Mouse (Mus musculus): ENCODE results near the gene Oscar.
"Not testable (repeated sequence)": the region's sequence is repeated elsewhere in the genome, so short reads cannot be mapped to it uniquely, and the experiment has no call there.

The Oscar gene

DNA sequence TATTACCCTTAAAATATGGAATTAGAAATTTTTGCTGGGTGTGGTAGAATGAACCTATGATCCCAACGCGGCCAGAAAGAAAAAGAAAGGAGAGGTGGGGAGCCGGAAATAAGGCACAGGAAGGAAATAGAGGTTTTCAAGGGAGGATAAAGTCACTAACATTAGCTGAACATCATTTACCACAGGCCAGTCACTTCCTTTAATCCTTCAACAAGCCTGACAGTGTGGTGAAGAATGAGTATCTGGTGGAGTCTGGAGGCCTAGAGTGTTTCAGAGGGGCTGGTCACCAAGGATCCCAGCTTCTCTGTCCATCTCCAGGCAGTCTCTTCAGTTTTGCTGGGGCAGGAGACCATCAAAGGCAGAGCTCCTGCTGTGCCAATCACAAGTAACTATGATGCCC, 5.5 kb downstream of the Oscar start:
- no peak for DNase-seq (ENCODE audit: low spot score)

DNA sequence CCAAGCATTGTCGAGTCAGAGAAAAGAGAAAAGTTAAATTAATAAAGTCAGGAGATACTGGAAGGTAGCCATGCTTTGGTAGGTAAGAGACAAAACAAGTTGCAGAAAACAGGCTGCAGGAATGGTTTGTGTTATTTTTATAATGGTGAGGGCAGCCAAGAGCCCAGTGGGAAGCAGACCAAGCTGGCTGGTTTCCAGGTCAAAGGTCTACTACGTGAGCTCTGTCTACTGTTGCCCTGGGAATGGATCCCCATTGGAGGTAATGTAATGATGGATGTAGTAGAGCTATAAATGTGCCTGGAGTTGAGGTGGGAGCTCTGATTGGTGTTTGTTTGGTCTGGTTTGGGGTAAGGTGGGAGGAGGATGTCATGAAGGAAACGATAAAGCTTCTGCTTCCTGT, 6.9 kb downstream of the Oscar start:
- DNase-seq (ENCODE audit: low spot score), result peak; percentile 43

DNA sequence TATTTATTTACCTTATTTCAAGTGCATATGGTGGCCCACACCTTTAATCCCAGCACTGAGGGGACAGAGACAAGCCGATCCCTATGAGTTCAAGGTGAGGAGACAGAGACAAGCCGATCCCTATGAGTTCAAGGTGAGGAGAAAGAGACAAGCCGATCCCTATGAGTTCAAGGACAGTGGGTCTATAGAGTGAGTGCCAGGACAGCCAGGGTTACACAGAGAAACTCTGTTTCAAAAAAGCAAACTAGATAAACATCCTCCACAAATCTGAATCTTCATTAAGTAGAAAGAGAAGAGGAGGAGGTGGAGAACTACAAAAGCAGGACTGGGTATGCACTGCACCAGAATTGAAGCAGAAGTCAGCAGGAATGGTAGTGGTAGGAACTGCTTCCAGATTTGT, 7.3 kb downstream of the Oscar start:
- no peak for DNase-seq (ENCODE audit: low spot score)

DNA sequence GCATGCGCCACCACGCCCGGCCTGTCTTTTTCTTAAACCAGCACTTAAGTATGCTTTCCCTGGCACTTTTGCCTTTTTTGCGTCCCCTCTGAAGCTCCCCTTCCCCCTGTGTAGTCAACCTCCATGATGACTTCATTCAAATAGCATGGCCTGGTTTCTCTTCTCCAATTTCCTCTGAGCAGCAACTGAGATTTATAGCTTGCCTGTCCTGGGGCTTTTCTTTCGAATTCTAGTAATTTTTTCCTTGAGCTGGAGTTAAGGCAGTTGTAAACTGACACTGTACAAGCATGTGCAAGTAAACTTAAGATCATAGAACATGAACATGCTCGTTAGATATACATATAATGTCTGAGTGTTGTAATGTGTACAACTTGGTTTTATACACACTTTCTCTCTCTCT, 8.6 kb downstream of the Oscar start:
- DNase-seq (ENCODE audit: low spot score), result no peak

DNA sequence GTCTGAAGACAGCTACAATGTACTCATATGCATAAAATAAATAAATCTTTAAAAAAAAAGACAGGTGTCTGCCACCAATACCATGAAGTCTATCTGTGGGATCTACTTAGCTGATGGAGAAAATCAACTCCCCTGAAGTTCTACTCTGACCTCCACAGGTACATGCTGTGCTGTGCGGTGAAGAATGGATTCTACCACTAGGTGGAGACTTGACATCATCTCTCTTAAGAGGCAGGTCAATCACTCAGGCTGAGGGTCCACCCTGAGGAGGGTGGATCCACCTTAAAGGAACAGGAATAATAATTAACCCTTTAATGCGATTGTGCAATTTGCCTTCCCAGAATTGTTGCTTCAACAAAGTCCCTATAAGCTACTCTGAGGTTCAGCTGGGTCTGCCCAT, 9.2 kb downstream of the Oscar start:
- no peak for DNase-seq (ENCODE audit: low spot score)

DNA sequence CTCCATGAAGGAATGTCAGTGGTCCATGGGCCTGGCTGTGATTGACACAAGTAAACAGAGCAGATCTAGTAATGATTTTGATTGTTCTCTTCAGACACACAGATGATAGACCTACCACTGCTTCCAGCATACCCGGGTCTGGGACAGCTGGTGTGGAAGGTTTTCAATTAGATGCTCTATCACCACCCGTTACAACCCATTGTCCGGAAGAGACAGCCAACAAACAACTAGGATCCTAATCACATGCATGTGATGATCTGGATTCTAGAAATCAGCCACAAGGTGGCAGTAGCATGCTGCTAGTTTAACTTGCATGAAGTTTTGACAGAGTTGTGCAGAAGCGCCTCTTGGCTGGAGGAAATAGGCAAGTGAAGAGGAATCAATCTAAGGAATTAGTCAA, 14.8 kb downstream of the Oscar start:
- DNase-seq (ENCODE audit: low spot score), result no peak

DNA sequence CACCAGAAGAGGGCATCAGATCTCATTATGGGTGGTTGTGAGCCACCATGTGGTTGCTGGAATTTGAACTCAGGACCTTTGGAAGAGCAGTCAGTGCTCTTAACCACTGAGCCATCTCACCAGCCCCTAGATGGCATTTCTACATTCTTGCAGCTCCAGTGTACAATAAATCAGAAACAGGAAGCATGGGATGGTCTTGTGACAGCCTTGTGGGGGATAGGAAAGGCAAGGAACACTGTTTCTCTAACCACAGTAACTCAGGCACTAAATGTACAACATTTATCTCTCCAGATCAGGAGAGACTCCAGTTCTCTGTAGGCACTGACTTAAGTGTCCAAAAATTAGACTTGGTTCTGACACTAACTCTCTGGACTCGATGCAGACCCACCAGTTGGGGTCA, 18.2 kb downstream of the Oscar start:
- DNase-seq (ENCODE audit: low spot score), result not testable (repeated sequence)

DNA sequence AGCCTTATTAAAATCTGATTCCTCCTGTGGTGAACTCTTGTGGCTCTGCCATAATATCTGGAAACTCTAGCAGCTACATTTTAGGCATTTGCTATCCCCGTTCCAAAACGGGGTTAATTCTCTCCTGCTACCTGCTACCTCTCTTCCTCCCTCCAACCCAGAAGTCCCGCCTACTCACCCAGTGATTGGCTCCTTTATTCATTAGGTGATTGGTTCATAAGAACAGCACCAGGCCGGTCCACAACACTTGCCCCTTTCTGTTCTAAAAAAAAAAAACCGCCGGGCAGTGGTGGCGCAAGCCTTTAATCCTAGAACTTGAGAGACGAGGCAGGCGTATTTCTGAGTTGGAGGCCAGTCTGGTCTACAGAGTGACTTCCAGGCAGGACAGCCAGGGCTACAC, 20.8 kb downstream of the Oscar start:
- DNase-seq (ENCODE audit: low spot score), result no peak

DNA sequence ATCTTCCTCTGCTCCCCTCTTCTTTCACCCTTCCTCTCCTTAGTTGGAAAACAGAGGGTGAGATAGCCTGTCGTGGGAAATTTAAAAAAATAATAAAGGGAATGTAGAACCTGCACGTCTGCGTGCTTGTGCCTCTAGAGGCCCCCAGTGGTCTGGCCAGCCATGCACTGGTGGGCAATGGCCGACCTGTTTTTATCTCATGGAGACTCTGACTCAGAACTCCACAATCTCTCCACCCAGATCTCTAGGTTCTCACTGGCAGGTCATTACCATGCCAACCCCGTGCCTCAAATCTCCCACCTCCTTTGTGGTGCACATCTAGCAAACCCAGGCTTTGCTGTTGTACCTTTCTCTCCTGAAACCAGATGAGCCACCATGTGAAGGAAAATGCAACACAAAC, 21.3 kb downstream of the Oscar start:
- no peak for DNase-seq (ENCODE audit: low spot score)

DNA sequence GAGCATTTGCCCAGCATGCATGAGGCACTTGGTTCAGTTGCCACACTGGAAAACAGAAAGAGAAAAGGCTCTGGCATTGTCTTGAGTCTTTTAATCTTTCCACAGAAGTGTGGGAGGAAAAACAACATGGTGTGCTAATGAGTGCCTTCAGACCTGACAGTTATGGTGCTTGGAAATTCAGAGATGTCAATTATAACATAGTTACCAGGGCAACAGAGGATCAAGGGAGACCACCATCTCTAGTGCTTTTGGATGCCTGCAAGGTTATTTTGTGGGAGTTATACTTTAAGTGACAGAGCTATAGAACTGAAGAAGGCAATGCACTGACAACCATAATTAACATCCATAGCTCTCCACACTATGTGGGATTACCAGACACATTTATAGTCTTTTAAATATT, 22.1 kb downstream of the Oscar start:
- no peak for DNase-seq (ENCODE audit: low spot score)

DNA sequence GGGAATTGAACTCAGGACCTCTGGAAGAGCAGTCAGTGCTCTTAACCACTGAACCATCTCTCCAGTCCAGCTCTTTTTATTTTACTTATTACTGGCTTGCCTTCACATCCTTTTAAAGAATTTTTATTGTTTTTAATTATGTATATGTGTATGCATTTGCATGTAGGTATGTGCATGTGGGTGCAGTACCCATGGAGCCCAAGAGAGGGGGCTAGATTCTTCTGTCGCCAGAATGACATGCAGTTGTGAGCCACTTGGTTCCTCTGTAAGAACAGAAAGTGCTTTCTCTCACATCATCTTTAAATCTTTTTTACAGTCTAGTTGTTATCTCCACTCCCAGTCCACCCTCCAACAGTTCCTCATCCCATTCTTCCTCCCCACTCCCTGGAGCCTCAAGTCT, 24.4 kb downstream of the Oscar start:
- no peak for DNase-seq (ENCODE audit: low spot score)

DNA sequence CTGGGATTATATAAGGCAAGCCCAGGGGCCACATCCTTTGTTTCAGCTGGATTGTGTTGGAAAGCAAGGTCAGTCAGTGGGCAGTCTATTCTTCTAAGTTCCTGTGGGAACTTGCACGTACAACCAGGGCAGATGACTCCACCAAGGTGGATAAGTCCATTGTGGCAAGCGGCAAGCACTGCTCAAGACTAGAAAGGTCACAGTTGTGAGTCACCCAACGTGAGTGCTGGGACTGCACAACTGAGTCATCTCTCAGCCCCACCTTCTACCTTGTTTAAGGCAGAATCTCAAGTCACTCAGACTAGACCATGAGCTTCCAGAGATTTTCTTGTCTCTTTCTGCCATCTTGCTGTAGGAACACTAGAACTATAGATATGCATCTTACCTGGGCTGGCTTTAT, 25.4 kb downstream of the Oscar start:
- no peak for DNase-seq (ENCODE audit: low spot score)

DNA sequence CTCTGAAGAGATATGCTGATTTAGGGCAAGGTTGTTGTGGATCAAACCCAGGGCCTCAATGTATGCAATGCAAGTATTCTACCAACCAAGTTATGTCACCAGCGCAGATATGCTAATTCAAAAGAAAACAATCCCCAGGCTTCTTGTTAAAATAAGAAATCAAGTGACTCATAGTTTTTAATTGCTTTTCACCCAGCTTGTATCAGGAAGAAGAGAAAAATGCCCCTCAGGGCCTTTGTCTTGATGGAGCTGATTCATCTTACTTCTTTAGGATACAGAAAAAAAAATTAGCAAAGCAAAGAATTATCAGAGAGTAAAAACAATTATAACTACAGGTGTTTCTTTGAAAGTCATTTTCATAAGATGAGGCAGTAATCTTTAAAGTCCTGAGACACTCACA, 28.7 kb downstream of the Oscar start:
- DNase-seq (ENCODE audit: low spot score), result no peak

DNA sequence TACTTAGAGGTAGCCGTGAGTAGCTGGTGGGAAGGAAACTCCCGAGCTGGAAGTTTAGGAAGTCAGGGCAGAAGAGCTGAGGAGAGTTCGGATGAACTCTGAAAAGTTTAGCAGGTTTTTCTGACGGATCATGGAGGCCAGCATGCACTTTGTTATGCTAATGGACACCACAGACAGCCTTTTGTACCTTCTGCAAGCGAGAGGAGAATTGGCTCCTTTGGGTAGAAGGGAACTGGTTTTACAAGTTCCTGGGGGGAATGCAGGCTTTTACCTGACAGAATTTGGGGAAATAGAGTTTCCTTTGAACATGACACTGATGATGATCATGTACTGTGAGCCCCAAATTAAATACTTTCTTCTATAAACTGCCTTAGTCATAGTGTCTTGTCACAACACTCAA, 29.7 kb downstream of the Oscar start:
- DNase-seq (ENCODE audit: low spot score), result no peak

DNA sequence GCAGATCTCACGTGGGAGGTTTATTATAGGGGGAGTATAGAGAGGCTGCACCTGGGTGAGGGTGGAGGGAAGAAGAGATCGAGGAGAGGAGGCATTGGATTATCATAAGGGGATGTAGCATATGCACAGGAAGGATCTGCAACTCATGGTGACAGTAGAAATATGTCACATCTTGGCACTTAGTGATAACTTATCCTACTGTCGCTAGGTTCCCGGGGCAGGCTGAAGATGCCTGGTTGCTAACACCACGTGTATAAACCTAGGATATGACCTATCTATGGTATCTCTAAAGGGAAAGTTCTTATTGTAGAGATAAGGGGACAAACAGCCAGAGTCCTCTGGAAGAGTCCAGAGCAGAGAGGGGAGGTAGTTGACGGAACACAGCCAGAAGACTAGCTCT, 30.2 kb downstream of the Oscar start:
- no peak for DNase-seq (ENCODE audit: low spot score)

DNA sequence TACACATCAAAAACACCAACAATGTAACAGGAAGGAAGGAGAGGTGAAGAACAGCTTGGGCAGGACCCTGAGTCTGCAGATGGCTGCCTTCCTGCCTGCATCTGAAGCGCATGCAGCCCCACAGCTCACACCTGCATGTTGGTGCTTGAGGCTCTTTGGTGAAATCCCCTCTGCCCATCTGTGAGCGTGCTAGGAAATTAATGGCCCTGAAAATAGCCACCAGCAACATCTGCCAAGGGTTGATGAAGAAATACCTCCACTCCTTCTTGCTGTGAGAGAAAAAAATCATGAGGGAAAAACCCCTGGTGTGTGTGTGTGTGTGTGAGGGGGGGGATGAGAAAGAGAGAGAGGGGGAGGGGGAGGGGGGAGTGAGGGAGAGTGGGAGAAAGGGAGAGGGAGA, 35.9 kb downstream of the Oscar start:
- no peak for DNase-seq (ENCODE audit: low spot score)

DNA sequence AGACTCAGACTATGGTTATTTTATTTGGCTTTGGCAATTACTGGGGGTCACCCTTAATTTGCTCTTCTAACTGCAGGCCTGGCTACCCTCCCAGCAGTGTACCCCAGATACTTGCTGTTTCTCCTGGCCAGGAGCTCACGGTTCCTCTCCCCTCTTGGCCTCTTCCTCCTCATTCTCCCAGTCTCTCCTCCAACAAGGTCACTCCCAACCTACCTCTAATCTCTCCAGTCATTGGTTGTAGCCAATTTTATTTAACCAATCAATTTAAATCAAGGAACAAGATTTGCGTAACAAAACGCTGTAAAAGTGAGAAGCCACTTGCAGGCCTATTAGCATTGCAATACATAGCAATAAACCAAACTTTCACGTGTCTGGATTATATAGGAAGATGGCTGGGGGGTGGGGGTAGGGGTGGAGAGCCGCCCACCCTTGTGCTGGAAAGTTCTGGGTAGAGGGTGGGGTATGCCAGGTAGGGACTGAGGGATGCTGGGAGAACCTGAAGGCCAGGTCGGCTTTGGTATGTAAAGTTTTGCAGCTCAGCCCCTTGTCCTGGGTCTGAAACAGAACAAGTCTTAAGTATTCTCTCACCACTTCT, 36.9 kb downstream of the Oscar start:
- no peak for DNase-seq (ENCODE audit: low spot score)

DNA sequence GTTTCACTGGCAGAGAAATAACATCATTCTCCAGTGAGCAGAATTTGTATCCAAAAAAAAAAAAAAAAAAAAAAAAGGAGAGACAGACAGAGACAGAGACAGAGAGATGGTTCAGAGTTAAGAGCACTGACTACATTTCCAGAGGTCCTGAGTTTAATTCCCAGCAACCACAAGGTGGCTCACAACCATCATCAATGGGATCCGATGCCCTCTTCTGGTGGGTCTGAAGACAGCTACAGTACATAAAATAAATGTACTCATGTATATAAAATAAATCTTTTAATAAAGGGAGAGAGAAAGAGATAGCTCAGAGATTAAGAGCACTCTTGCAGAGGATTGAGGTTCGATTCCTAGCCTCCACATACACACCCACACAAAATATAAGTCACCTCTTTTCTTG, 37.8 kb downstream of the Oscar start:
- DNase-seq (ENCODE audit: low spot score), result no peak

DNA sequence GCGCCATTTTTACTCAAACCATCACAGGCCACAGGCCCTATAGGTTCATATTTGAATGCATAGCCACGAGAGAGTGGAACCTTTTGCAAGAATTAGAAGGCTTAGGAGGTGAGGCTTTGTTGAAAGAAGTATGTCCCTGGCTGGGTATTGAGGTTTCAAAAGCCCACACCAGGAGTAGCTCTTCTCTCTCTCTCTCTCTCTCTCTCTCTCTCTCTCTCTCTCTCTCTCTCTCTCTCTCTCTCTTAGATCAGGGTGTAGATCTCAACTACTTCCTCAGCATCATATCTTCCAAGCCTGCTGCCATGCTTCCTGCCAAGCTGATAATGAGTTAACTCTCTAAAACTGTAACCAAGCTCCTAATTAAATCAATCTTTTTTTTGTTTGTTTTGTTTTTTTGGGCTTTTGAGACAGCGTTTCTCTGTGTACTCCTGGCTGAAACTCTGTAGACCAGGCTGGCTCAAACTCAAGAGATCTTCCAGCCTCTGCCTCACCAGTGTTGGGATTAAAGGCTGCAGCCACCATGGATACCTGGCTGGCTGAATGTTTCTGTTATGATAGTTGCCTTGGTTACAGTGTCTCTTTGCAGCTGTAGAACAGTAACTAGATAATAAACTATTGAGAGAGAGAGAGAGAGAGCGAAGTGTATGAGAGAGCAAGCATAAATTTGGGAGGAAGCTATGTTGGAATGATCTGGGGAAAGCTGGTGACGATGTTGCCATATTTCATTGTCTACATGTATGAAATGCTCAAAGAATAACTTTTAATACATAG, 39.4 kb downstream of the Oscar start:
- DNase-seq (ENCODE audit: low spot score), result no peak

DNA sequence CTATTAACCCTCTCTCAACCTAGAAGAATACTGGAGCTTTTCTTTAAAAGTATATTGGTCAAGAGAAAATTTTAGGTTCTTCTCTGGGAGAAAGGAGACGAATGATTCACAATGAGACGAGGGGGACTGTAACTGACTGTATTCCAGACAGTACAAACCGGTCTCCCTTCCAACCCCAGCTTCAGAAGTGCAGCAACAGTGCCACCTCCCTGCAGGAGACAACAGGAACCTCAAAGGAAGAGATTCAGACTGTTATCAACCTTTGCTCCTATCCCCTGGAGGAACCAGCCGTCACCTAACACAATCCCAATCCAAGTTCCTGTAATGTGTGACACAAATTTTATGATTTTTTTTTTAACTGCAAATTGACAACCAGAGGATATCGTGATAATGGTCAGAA, 41.7 kb downstream of the Oscar start:
- DNase-seq (ENCODE audit: low spot score), result no peak

DNA sequence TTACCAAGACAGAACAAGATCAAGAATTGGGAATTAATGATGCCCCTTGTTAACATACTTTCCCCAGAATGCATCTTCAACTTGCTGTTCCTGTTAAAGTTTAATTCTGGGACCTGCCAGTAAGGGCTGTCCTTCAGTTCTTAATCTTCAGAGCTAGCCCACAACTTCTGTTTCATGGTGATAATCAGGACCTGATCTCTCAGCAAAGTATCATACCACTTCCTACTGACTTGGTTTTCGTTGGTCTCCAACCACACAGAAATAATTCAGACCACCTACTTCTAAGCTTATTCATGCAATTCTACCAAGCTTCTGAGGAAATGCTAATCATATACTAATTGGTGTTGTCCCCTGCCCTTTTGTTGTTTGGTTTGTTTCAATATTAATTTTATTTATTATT, 44.1 kb downstream of the Oscar start:
- DNase-seq (ENCODE audit: low spot score), result no peak

DNA sequence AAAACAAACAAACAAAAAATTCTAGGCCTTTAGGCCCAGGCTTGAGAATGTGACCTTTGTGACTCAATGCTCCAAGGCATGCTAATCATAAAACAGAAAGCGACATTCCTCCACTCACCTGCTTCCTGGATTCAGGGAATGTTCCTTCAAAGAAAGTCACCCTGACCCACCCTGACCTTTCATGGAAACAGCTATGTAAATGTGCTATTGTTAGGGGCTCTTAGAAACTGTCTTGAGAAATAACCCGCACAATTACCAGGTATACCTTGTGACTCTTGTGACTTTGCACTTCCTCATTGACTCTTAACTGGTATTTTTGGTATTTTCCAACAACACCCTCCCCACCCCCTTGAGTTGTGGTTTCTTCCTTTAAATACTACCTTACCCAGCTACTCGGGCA, 45.4 kb downstream of the Oscar start:
- DNase-seq (ENCODE audit: low spot score), result not testable (repeated sequence)

DNA sequence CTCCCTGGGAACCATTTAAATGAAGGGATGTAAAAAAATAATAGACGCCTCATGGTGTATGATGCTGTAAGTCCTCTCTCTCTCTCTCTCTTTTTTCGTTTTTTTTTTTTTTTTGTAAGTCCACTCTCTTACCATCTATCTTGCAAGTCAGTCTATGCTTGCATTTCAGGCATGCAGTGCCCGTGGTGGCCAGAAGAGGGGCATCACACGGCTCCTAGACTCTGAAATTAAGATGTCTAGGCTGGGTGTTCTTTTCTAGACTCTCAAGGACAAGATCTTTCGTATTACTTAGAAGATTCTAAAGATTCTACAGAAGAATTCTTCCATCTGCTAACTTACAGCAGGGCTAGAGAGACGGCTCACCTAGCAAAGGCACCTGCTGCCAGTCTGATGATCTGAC, 46.2 kb downstream of the Oscar start:
- no peak for DNase-seq (ENCODE audit: low spot score)

DNA sequence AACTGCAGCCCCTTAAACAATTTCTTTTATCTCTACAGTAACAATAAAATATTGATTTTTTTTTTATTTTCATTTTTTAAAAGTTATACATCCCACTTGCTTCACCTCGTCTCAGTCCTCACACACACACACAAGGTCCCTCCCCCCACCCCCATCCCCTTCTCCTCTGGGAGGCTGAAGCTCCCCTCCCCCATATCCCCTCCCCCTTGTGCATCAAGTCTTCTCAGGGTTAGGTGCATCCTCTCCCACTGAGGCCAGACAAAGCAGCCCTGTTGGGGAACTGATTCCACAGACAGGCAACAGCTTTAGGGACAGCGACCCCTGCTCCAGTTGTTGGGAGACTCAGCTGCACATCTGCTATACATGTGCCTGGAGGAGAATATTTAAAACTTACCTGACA, 48.6 kb downstream of the Oscar start:
- DNase-seq (ENCODE audit: low spot score), result no peak
